Mouse (Mus musculus): ENCODE results near the gene Cks1b.

Gene Cks1b

DNA sequence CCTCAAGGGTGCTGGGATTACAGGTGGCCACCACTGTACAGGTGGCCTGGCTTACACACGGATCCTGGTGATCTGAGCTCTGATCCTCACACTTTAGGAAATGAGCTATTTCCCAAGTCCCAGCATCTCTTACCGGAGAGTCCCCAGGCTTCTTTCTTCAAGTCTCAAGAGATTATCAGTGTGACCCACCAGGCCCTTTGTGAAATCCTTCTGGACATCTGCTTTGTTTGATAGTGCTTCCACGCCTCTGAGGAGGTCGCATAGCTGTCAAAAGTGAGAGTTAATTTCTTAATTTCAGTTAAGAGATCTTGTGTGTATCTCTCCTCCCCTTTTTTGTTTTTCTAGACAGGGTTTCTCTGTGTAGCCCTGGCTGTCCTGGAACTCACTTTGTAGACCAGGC lies 7.7 kb upstream of the Cks1b start:
- no peak for DNase-seq (ENCODE audit: low read depth)

DNA sequence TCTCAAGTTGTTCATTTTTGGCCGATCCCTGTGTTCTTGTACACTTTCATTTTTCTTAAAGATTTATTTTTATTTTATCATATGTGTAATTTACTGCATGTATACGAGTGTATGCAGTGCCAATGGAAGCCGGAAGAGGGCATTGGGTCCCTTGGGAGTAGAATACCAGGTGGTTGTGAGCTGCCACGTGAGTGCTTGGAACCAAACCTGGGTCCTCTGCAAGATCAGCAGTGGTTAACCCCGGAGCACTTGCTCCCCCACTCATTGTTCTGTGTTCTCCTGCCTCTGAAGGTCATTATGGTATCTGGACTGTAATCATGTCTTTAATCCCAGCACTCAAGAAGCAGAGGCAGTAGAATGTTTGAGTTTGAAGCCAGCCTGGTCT lies 7.0 kb upstream of the Cks1b start:
- DNase-seq (ENCODE audit: low read depth), result no peak

DNA sequence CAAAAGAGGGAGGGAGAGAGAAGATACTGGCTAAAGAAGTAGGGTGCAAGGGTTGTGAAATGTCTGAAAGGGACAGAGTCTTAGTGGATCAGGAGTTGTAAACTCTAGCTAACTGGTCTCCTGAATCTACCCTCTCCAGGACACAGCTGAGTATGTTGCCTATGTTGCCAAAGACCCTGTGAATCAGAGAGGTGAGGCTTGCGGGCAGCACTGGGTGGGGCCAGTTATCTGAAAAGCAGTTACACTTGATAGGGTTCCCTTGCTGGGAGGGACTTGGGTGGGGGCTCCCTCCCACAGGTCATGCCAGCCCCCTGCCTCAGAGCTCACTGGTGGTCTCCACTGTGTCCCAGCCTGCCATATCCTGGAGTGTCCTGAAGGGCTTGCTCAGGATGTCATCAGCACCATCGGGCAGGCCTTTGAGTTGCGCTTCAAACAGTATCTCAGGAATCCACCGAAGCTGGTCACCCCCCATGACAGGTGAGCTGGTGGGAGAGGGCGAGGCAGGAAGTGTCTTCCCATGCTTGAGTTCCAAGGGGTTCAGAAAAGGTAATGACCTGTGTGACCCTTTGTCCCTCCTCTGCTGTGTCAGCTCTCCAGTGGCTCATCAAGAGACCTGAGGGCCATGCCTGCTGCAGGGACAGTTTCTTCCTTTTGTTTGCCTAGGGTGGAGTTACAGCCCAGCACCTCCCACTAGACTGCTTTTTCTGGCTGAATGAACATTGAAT lies 6.4 kb upstream of the Cks1b start:
- DNase-seq (ENCODE audit: low read depth), result no peak

GRCm38 (mm10) chr3:89422556-89423205 lies 4.5 kb upstream of the Cks1b start:
- DNase-seq (ENCODE audit: low read depth), result no peak

DNA sequence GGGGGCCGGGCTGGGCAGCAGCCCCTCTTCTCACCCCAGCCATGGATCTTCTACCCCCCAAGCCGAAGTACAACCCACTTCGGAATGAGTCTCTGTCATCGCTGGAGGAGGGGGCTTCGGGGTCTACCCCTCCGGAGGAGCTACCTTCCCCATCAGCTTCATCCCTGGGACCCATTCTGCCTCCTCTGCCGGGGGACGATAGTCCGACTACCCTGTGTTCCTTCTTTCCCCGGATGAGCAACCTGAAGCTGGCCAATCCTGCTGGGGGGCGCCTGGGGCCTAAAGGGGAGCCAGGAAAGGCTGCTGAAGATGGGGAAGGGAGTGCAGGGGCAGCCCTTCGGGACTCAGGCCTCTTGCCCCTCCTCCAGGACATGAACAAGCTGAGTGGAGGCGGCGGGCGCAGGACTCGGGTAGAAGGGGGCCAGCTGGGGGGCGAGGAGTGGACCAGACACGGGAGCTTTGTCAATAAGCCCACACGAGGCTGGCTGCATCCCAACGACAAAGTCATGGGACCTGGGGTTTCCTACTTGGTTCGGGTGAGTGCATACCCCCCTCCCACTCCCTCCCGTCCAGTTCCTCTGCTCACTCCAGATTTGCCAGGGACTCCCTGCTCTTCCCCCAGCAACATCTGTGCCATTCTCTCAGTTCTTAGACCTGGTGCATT lies 3.8 kb upstream of the Cks1b start:
- DNase-seq (ENCODE audit: low read depth), result no peak

GRCm38 (mm10) chr3:89421002-89421774 lies 3.0 kb upstream of the Cks1b start:
- DNase-seq (ENCODE audit: low read depth), result no peak

DNA sequence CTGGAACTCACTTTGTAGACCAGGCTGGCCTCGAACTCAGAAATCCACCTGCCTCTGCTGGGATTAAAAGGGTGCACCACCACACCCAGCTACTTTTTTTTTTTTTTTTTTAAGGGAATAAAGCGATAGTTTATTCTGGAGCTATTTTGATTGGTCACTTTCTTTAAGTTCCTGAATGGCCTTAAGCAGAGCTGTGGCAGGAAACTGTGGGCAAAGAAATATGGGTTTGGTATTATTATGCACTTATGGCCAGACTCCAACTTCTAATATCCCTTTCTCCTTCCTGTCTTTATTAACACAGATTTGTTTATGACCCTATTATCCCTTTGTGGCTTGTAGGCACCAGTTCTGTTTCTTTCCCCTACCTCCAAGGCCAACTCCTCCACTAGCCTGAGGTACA lies 2.2 kb upstream of the Cks1b start:
- no peak for DNase-seq (ENCODE audit: low read depth)

GRCm38 (mm10) chr3:89419981-89420380 lies 1.8 kb upstream of the Cks1b start:
- DNase-seq (ENCODE audit: low read depth), result no peak

DNA sequence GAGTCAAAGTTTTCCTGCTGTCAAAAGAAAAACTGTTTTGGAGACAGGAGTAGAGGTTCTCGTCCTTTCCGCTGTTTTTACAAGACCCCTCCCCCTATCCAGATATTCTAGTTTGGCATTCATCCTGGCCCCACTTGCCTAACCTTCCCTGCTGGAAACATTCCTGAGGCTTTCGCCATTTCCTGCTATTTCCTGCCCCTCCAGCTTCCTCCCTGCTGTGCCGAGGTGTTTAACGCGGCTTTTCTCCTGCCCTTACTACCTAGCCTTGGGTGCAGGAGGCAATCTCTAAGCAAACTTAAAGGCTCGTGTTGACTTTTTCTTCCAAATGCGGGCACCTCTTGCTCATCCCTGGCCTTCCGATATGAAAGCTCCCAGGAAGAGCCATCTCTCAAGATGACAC lies 1.4 kb upstream of the Cks1b start:
- no peak for DNase-seq (ENCODE audit: low read depth)

DNA sequence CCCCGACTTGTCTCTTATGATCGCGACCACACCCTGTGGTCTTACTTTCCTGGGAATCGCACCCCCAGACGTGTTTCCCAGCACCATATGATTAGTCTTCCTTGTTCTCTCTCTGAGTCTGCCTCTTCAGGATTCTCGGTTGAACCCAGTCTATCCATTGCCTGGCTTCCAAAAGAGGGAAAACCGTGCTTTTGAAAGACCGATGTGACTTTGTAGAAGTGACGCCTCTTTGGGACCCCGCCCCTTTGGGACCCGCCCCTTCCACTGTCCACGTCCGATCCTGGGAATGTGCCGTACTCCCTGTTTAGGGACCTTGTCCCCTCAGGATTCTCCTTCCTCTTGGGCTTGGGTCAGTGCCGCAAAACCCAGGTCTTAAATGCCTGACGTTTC lies 673 bp upstream of the Cks1b start:
- DNase-seq (ENCODE audit: low read depth), result no peak

DNA sequence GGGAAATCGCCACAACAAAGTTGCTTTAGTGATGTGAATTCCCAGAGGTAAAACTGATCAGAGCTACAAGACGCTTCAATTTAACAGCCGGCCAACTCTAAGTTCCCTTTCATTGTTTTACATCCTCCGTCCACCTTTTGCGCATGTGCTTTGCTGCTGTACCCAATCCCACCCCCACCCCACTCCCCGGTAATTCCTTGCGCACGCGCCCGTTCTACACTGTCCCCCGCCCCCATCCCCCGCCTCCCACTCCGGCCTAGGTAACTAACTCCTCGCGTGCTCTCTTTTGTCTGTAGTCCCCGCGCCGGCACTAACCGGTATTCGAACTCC lies 378 bp downstream of the Cks1b start:
- no peak for DNase-seq (ENCODE audit: low read depth)

GRCm38 (mm10) chr3:89417131-89417530 lies 1.1 kb downstream of the Cks1b start:
- DNase-seq (ENCODE audit: low read depth), result no peak

GRCm38 (mm10) chr3:89416158-89416557 lies 2.0 kb downstream of the Cks1b start:
- DNase-seq (ENCODE audit: low read depth), result no peak

GRCm38 (mm10) chr3:89411490-89412393 lies 6.4 kb downstream of the Cks1b start, which contains the start of gene Flad1:
Gene Flad1 (minus strand): TSS chr3:89411870.
- DNase-seq (ENCODE audit: low read depth), result peak; percentile 100

DNA sequence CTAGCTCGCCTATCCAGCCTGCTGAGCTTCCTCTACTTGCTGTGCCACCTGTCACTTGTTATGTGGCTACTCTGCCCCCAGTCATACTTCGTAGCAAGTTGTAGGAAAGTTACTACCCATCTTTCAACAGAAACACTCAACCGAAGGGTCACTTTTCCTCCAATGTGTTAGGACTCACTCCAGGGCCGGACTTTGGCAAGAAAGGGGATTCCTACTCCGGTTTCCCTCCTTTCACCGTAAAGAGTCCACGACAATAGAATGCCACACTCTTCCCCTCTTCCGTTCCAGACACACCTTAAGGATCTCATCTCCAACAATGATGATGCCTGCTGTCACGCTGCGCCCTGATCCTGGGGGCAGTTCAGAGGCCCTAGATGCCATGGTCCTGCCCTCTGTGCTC lies 7.3 kb downstream of the Cks1b start:
- no peak for DNase-seq (ENCODE audit: low read depth)

GRCm38 (mm10) chr3:89409701-89410100 lies 8.5 kb downstream of the Cks1b start:
- DNase-seq (ENCODE audit: low read depth), result no peak

DNA sequence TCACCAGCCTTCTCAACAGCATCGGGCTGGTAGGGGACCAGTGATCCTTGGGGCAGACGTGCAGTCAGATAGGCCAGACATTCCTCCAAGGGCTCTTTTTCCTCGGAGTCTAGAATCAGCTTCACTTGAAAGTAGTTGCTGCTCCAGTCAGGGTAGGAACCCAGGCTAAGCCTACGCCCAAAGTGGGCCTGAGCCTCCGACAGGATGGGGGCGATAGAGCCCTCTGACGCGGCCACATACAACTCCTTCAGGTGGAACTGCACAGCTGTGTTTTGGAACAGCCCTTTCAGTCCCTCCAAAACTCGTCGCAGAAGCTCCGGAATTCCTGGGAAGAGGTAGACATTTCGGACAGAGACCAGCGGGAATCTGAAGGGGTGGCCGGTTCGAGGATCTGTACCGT lies 9.7 kb downstream of the Cks1b start:
- no peak for DNase-seq (ENCODE audit: low read depth)

DNA sequence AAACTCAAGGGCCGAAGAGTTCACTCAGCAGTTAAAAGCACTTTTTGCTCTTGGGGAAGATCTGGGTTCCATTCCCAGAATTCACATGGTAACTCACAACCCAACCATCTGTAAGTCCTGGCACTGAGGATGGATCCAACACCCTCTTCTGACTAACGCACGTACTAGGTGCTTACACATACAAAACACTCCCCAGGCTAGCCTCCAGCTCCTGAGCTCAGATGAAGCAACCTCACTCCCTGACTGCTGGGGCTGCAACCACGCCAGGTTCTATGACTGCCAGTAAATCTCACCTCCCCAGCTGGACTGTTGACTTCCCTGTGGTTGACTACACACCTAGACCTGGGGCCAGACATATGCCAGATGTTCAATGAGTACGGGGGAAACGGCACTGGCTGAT lies 11.3 kb downstream of the Cks1b start:
- DNase-seq (ENCODE audit: low read depth), result no peak

DNA sequence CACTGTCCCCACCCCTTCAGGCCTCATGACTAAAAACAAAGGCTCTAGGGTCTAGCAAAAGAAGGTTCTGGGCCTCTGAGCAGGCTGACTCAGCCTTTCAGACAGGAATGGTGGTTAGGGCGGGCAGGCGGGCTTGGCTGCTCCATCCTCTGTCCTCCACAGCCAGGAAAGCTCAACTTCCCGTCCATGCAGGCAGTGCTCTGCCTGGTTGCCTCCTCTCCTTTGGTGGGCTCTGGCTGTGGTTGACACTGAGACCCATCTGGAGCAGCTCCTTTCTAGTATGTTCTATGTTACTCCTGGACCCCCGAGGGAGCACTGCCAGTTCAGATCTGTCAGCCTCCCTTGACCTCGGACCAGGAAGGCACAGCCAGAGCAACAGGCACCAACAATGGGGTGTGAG lies 15.5 kb downstream of the Cks1b start, which contains the start of gene Lenep:
Gene Lenep (minus strand): TSS at position 101 of the 400 bp plus-strand sequence.
- DNase-seq (ENCODE audit: low read depth), result no peak

GRCm38 (mm10) chr3:89401329-89401728 lies 16.9 kb downstream of the Cks1b start:
- no peak for DNase-seq (ENCODE audit: low read depth)

DNA sequence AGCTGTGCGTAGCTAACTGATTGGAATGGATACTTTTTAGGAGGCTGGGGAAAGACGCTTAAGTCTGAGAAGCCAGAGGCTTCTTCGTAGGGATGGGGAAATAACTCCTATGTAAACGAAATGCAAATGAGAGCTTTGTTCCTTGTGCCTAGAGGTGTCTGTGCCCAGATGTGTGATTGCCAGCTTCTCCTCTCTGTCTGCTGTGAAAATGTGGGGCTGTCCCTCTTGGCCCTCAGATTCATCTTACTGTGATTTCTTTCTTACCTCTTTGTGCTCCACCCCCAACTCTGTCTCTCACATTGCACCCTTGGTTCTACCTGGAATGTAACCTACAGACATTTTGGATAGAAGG lies 21.6 kb downstream of the Cks1b start:
- no peak for DNase-seq (ENCODE audit: low read depth)

All from c-Kit-positive CD71-negative TER-119-negative erythroid progenitor cells, embryonic 14.5 days (primary cell).